Mouse (Mus musculus): ENCODE data around the gene Bok. TPM values are rescaled to one million over a fixed set of nuclear protein-coding genes. Genes with fewer than 3 reads are reported as not detected.

Gene Bok
- polyA plus RNA-seq, 1 experiment from 2014 or later, result 57.2 TPM

DNA sequence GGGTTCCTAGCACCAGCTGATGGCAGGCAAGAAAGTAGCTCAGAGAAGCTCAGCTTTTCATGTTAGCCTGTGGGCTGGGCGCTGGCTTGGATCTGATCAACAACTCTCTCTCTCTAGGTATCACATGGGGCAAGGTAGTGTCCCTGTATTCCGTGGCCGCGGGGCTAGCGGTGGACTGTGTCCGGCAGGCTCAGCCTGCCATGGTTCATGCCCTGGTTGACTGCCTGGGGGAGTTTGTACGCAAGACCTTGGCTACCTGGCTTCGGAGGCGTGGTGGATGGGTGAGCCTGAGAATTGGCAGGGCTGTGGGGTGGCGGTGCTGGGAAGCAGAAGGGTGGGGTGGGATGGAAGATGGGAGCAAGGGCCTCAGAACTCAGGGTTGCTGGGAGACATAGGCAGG, 8.5 kb downstream of the Bok start:
- no peak overlapping the region for H3K9ac ChIP-seq (ENCODE audit: low read depth, low read length)
- H3K4me1 ChIP-seq (replicated peaks; ENCODE audit: control insufficient read depth, insufficient read depth, low read length), result no peaks in the 10 kb centered on the region; the same call in 1 of the 2 replicates
- peak overlapping the region; percentile 2 for H3K4me2 ChIP-seq (replicated peaks; ENCODE audit: low read depth)
- 77% methylated on average over 10 of the region's 10 CpGs for WGBS
- H3K27ac ChIP-seq (ENCODE audit: low read depth, low read length), result peak overlapping the region; percentile 81
- H3K4me3 ChIP-seq (ENCODE audit: low read depth, low read length), result no peak overlapping the region; the same call in 1 of the 2 replicates
- no peaks in the 10 kb centered on the region for H3K27me3 ChIP-seq (replicated peaks; ENCODE audit: control insufficient read depth, insufficient read depth, low read length)
- TF ChIP-seq CTCF (IDR thresholded peaks at IDR 0.05; ENCODE audit: low read depth), result no peak; the same call in 1 of the 2 replicates
- H3K9me3 ChIP-seq (ENCODE audit: control insufficient read depth), result no peaks in the 10 kb centered on the region
- H3K36me3 ChIP-seq (ENCODE audit: control insufficient read depth, insufficient read depth), result peaks cover 3% of the 10 kb centered on the region; the same call in 1 of the 2 replicates
- peak; percentile 11 for ATAC-seq

GRCm38 (mm10) chr1:93694966-93695365, 9.5 kb downstream of the Bok start:
- Histone ChIP-seq H3K4me3 (ENCODE audit: low read depth, low read length) (no peak overlapping the region), H3K4me1 (replicated peaks; ENCODE audit: control insufficient read depth, insufficient read depth, low read length) (no peaks in the 10 kb centered on the region; the same call in 1 of the 2 replicates), H3K27me3 (replicated peaks; ENCODE audit: control insufficient read depth, insufficient read depth, low read length) (no peaks in the 10 kb centered on the region), H3K36me3 (ENCODE audit: control insufficient read depth, insufficient read depth) (peaks cover 3% of the 10 kb centered on the region; the same call in 1 of the 2 replicates), H3K9me3 (ENCODE audit: control insufficient read depth) (no peaks in the 10 kb centered on the region), H3K4me2 (replicated peaks; ENCODE audit: low read depth) (no peak overlapping the region), H3K9ac (ENCODE audit: low read depth, low read length) (0 out of 2 replicates have a peak overlapping the region, but pooled peaks have one; percentile 17), H3K27ac (ENCODE audit: low read depth, low read length) (peak overlapping the region; percentile 41; the same call in 1 of the 2 replicates)
- no peak for ATAC-seq
- TF ChIP-seq CTCF (IDR thresholded peaks at IDR 0.05; ENCODE audit: low read depth), result no peak
- 69% methylated on average over 6 of the region's 6 CpGs for WGBS

GRCm38 (mm10) chr1:93697317-93697716, 11.9 kb downstream of the Bok start:
- Histone ChIP-seq H3K4me1 (replicated peaks; ENCODE audit: control insufficient read depth, insufficient read depth, low read length) (no peaks in the 10 kb centered on the region; the same call in 1 of the 2 replicates), H3K4me2 (replicated peaks; ENCODE audit: low read depth) (no peak overlapping the region), H3K27ac (ENCODE audit: low read depth, low read length) (no peak overlapping the region; the same call in 1 of the 2 replicates), H3K9ac (ENCODE audit: low read depth, low read length) (no peak overlapping the region), H3K27me3 (replicated peaks; ENCODE audit: control insufficient read depth, insufficient read depth, low read length) (no peaks in the 10 kb centered on the region), H3K4me3 (ENCODE audit: low read depth, low read length) (no peak overlapping the region), H3K36me3 (ENCODE audit: control insufficient read depth, insufficient read depth) (peaks cover 3% of the 10 kb centered on the region; the same call in 1 of the 2 replicates), H3K9me3 (ENCODE audit: control insufficient read depth) (no peaks in the 10 kb centered on the region)
- 57% methylated on average over 3 of the region's 3 CpGs for WGBS
- no peak for ATAC-seq
- TF ChIP-seq CTCF (IDR thresholded peaks at IDR 0.05; ENCODE audit: low read depth), result no peak

GRCm38 (mm10) chr1:93699159-93699558, 13.7 kb downstream of the Bok start:
- Histone ChIP-seq H3K27ac (ENCODE audit: low read depth, low read length) (no peak overlapping the region), H3K36me3 (ENCODE audit: control insufficient read depth, insufficient read depth) (peaks cover 3% of the 10 kb centered on the region; the same call in 1 of the 2 replicates), H3K9me3 (ENCODE audit: control insufficient read depth) (no peaks in the 10 kb centered on the region), H3K4me2 (replicated peaks; ENCODE audit: low read depth) (no peak overlapping the region), H3K27me3 (replicated peaks; ENCODE audit: control insufficient read depth, insufficient read depth, low read length) (no peaks in the 10 kb centered on the region), H3K4me3 (ENCODE audit: low read depth, low read length) (no peak overlapping the region), H3K9ac (ENCODE audit: low read depth, low read length) (no peak overlapping the region), H3K4me1 (replicated peaks; ENCODE audit: control insufficient read depth, insufficient read depth, low read length) (no peaks in the 10 kb centered on the region; the same call in 1 of the 2 replicates)
- WGBS, result 80% methylated on average over 4 of the region's 4 CpGs
- no peak for ATAC-seq
- no peak for TF ChIP-seq CTCF (IDR thresholded peaks at IDR 0.05; ENCODE audit: low read depth)

GRCm38 (mm10) chr1:93702106-93702505, 16.6 kb downstream of the Bok start:
- H3K27me3 ChIP-seq (replicated peaks; ENCODE audit: control insufficient read depth, insufficient read depth, low read length), result no peaks in the 10 kb centered on the region
- no peak overlapping the region for H3K27ac ChIP-seq (ENCODE audit: low read depth, low read length)
- no peak for TF ChIP-seq CTCF (IDR thresholded peaks at IDR 0.05; ENCODE audit: low read depth)
- no peaks in the 10 kb centered on the region for H3K9me3 ChIP-seq (ENCODE audit: control insufficient read depth)
- H3K4me1 ChIP-seq (replicated peaks; ENCODE audit: control insufficient read depth, insufficient read depth, low read length), result no peaks in the 10 kb centered on the region
- H3K4me3 ChIP-seq (ENCODE audit: low read depth, low read length), result no peak overlapping the region
- no peak for ATAC-seq
- no peak overlapping the region for H3K9ac ChIP-seq (ENCODE audit: low read depth, low read length)
- H3K36me3 ChIP-seq (ENCODE audit: control insufficient read depth, insufficient read depth), result peaks cover 7% of the 10 kb centered on the region
- H3K4me2 ChIP-seq (replicated peaks; ENCODE audit: low read depth), result no peak overlapping the region
- 70% methylated on average over 1 of the region's 1 CpGs for WGBS

DNA sequence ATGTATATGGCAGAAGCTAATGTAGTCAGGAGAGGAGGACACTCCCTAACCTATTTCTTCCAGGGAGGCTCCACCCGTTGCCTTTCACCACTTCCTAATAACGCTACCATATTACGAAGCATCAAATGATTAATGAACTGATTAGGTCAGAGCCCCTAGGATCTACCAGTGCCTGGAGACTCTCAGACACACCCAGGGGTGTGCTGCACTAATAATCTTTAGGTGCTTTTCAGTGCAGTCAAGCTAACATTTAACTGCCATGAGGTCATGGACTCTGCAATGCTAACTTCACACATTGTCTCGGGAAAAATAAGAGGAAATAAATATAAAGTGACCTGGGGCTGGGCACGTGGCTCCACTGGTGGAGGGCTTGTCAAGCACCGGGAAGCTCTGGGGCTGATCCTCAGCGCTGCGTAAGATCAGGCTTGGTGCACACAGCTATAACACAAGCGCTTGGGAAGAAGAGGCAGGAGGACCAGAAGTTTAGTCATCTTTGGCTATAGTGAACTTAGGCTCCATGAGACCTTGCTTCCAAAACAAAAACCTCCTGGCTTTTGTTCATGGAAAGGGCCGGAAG, 18.1 kb downstream of the Bok start:
- H3K27ac ChIP-seq (ENCODE audit: low read depth, low read length), result 0 out of 2 replicates have a peak overlapping the region, but pooled peaks have one; percentile 7
- H3K4me1 ChIP-seq (replicated peaks; ENCODE audit: control insufficient read depth, insufficient read depth, low read length), result no peaks in the 10 kb centered on the region
- no peak for TF ChIP-seq CTCF (IDR thresholded peaks at IDR 0.05; ENCODE audit: low read depth)
- ATAC-seq, result peak; percentile 88
- peaks cover 10% of the 10 kb centered on the region for H3K36me3 ChIP-seq (ENCODE audit: control insufficient read depth, insufficient read depth)
- no peak overlapping the region for H3K4me2 ChIP-seq (replicated peaks; ENCODE audit: low read depth)
- H3K9ac ChIP-seq (ENCODE audit: low read depth, low read length), result no peak overlapping the region
- H3K4me3 ChIP-seq (ENCODE audit: low read depth, low read length), result no peak overlapping the region
- WGBS, result 53% methylated on average over 10 of the region's 10 CpGs
- H3K9me3 ChIP-seq (ENCODE audit: control insufficient read depth), result no peaks in the 10 kb centered on the region
- no peaks in the 10 kb centered on the region for H3K27me3 ChIP-seq (replicated peaks; ENCODE audit: control insufficient read depth, insufficient read depth, low read length)

Data from intestine, postnatal 0 days (tissue).